Mouse (Mus musculus) liver, embryonic 14.5 days (tissue): ENCODE results near the gene Ubash3b.

Experiments used
- CTCF ChIP-seq: IDR thresholded peaks from 2 replicates; pipeline ENCODE4 v1.5.1; 2016; ENCODE audit warnings: antibody characterized with exemption, low read depth, control low read depth
- EP300 ChIP-seq: IDR thresholded peaks from 2 replicates; pipeline ENCODE4 v1.6.1; 2016; ENCODE audit warnings: antibody characterized with exemption, low read depth

DNA sequence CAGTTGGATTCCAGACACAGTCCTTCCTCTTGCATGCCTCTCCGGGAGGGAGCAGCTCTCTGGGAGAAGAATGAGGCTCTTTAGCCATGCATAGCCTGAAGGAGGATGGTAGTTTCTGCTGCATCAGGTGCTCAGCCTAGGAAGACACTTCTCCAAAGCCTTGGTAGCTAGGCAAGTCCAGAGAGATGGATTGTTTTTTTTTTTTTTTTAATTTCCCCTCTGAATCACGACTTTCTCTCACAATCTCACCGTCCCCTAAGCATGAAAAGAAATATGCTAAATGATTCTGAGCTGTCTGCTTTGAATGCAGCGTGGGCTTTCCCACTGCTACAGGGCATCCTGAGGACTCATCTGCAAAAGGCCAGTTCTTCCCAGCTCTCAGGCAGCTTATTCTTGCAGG is 147.0 kb downstream of the Ubash3b start:
- TF ChIP-seq CTCF (no peak), EP300 (no peak)
